Mouse (Mus musculus) thymus, postnatal 0 days (tissue): Measurements from ENCODE around the gene Fis1. TPM values are rescaled to one million over a fixed set of nuclear protein-coding genes. Genes with fewer than 3 reads are reported as not detected.

ENCODE experiments used
- DNase-seq: peaks from one replicate; pipeline ENCODE4 v3.0.0-alpha.2; 2015; ENCODE audit warnings: low spot score
- polyA plus RNA-seq: library from polyadenylated mRNA; unstranded; fragments of >200 nt; fragmentation: Nextera tagmentation; extraction: Ambion mirVana; gene quantifications from 2 replicates; pipeline ENCODE4 v1.2.1, GENCODE M21; 2015

Fis1 gene
- polyA plus RNA-seq: 298 and 312 TPM in 2 replicates

DNA sequence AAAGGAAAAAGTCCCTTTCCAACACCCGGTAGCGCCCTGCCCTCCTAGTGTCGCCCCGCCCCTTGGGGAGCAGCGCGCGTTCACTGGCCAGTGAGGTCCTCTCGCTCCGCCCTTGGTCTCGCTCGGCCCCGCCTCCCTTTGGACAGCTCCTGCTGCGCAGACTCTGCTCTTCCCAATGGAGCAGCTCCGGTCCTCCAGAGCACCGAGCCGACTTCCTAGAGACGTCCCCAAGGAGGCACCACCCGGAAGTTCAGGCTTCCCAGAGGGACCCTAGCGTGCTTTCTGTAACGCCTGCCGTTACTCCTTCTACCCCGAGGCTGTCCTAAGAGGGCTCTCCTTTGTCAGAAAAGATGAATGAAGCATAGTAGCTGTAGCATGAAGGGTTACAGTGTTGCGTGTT is at the start of gene Fis1:
Fis1 (plus strand) TSS at position 261 of the 400 bp plus-strand sequence.
- DNase-seq: peak; percentile 78

GRCm38 (mm10) chr5:136904621-136905020 is 48.5 kb upstream of the Fis1 start:
- DNase-seq: no peak

- peak; percentile 55 for DNase-seq
These were observed 47.4 kb upstream of the Fis1 start for GRCm38 (mm10) chr5:136905630-136906029.

DNA sequence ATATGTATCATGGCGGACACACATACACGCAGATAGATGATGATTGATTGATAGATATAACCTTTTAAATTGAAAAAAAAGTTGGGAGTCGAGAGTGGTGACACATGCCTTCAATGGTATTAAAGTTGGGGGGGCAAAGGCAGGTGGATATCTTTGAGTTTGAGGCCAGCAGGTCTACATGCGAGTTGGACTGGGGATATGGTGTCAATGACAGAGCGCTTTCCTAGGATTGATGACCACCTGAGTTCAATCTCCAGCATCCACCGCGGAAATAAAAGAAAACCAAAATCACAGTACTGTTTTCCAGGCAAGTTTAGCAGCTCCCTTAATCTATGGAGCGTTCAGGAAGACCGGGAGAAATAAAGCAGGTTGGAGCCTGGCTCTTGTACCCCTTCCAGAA is 45.5 kb upstream of the Fis1 start:
- DNase-seq: no peak

DNA sequence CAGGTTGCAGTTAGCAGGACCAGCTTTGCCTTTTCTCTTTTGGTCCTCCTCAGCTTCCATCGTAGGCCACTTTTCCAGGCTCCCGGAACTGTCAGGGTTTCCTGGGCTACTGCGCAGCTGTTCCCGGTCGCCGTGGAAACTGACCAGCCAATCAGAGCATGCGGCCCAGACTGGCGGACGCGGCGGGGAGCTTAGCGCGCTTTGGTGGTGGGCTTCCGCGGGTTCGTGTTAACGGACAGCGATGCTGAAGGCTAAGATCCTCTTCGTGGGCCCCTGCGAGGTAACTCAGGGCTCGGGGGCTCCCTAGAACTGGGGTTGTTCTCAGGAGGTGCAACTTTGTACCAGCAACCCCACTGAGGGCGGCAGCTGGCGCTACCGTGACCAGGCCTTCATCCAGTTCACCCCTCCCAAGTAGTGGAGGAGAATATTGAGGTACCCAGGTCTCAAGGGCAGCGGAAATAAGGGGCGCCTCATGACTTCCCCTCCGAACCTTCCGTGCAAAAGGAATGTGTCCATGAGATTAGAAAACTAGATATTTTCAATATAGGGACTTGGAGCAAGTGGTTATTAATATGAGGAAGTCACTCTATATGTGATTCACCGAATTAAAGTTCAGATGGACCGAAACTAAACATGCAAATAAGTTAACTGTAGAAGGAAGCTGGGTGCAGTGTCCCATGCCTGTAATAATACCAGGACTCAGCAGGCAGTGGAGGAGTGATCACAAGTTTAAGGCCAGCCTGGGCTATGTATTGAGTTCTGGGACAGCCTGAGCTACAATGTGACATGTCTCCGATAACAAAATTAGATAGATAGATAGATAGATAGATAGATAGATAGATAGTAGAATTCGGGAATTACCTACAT is 44.9 kb upstream of the Fis1 start, which contains the start of gene Ift22:
Ift22 (plus strand) TSS at position 160 of the 867 bp plus-strand sequence.
- DNase-seq: peak; percentile 83

DNA sequence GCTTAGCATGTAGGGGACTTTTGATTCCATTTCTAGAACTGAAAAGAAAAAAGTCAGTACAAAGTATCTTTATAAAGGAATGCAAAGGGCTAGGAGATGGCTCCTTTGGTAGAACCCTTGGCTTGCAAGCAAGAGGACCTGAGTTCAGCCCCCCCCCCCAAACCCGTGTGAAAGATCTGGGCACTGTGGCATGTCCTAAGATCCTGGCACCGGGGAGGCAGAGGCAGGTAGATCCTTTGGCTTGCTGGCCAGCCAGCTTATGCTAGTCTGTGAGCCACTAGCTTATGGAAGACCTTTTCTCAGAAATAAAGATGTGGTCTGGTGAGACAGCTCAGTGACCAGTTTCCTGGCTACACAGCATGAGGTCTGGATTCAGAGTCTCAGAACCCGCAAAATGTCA is 38.9 kb upstream of the Fis1 start:
- DNase-seq: no peak

- DNase-seq: no peak
These were observed 35.3 kb upstream of the Fis1 start for GRCm38 (mm10) chr5:136917613-136918242.

GRCm38 (mm10) chr5:136918655-136919472 is 34.2 kb upstream of the Fis1 start:
- peak; percentile 83 for DNase-seq

DNA sequence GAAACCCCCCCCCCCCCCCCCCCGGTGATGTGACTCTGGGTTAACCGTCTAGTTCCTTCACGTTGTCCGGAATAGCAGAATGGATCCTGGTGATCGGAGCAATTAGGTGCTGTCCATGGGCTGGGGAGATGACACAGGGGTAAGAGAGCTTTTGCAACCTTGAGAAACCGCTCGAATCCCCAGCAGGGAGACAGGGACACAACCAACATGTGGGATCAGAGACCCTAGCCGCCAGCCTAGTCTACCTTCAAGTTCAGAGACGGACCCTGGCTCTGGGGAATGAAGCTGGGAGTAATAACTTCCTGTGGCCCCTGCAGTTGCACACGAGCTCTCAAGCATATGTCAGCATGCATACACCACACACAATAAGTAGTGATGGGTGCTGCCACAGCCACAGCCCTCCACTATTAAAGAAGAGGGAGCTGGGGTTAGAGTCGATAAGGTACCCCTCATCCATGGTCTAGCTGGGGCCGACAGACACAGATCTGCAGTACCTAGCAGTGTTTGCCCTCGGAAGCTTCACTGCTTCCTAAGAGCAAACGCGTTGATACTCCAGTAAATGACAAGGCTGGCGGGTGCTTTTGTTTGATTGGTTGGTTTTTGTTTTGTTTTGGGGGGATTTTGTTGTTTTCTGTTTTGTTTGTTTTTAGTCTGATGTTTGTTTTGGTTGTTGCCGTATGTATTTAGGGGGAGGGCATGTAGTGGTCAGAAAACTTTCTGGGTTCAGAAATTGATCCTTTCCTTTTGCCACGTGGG is 33.4 kb upstream of the Fis1 start:
- no peak for DNase-seq

DNA sequence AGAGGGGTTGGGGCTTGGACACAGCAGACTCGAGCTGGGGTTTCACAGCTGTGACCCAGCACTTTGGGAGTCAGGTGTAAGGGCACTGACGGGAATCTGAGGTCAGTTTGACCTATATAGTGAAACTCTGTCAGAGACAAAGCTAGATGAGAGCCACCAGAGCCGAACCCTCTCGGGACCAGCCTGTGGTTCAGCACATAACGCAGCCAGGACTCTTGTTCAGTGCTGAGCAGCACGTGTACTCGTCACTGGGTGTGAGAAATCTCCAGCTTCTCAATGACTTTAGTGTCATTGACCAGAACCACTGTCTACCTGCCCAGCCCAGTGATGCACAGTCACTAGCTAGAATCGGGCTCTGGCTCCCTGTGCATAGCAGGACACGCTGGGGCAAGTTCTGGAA is 30.2 kb upstream of the Fis1 start:
- DNase-seq: no peak

- no peak for DNase-seq
These were observed 29.2 kb upstream of the Fis1 start for GRCm38 (mm10) chr5:136923751-136924478.

GRCm38 (mm10) chr5:136929073-136929472 is 24.0 kb upstream of the Fis1 start:
- peak; percentile 82 for DNase-seq

GRCm38 (mm10) chr5:136931896-136932295 is 21.2 kb upstream of the Fis1 start:
- no peak for DNase-seq

DNA sequence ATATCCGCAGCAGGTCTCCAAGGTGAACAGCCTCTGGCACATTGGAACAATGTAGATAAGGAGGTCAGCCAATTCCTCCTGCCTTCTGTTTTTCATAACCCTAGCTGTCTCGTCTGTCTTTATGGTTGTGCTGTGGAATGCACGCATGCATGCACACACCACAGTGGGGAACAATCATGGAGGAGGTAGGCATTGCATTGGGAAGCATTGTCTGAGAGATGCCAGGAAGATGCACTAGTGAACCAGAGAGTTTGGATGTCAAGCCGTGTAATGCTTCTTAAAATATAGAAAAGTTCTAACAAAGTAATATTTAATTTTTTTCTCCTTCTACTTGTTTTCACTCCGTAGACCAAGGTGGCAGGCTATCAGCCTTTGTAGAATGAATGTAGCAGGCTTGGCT is 20.1 kb upstream of the Fis1 start:
- DNase-seq: no peak

GRCm38 (mm10) chr5:136933930-136934329 is 19.1 kb upstream of the Fis1 start:
- DNase-seq: no peak

- DNase-seq: peak; percentile 8
These were observed 17.0 kb upstream of the Fis1 start for GRCm38 (mm10) chr5:136935905-136936695.

DNA sequence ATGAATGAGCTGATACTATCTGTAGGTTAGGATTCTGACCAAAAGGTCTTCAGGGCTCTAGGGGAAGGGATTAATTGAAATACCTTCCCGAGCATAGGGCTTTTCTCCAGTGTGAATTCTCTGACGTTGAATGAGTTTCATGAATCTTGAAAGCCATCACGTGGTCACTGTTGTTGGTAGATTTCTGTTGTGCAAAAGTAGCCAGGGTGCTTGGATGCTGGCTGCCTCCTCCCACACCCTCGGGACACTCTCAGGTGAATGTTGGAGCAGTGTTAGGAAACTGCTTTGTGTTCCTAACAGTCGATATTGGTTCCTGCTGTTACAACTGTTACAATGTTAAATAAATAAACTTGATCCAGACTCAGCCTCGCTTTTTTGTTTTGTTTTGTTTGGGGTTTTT is 16.3 kb upstream of the Fis1 start:
- DNase-seq: no peak

GRCm38 (mm10) chr5:136937621-136938020 is 15.5 kb upstream of the Fis1 start:
- DNase-seq: no peak

DNA sequence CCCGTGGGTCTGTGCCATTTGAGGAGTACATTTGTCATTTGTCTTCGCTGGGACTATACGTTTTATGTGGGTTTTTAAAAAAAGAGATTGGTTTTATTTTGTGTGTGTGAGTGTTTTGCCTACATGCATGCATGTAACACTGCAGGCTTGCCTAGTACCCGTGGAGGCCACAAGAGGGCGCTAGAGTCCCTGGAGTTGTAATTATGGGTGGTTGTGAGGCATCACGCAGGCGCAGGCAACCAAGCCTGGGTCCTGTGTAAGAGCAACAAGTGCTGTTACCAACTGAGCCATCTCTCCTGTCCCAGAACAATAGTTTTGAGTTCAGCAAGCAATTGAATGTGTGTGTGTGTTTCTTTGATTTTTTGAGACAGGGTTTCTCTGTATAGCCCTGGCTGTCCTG is 13.8 kb upstream of the Fis1 start:
- peak; percentile 7 for DNase-seq
